Mouse (Mus musculus): ENCODE data around the gene Ndrg2. TPM values are rescaled to one million over a fixed set of nuclear protein-coding genes. Genes with fewer than 3 reads are reported as not detected.

The Ndrg2 gene
- total RNA-seq, 1 experiment: 5.7 TPM

- in situ Hi-C loops (cut with MboI; ENCODE audit: low sequenced_read_pairs in 2 of 2, unreplicated experiment in 2 of 2): loop anchor here (25.0 kb wide), 2 partner anchors 89 to 414 kb away; partner anchors contain the start of genes Sall2 (in 1 of the 2), Tmem253 (in 1 of the 2) and Zfp219 (in 1 of the 2)
- H3K4me3 ChIP-seq (ENCODE audit: insufficient read depth in 1 of 2, low read depth in 1 of 2, low read length in 2 of 2, poor library complexity in 1 of 2, severe bottlenecking in 1 of 2): no peak overlapping the region
- no peak overlapping the region for H3K9ac ChIP-seq (ENCODE audit: insufficient read depth, low read depth, low read length, poor library complexity, severe bottlenecking)
- H3K36me3 ChIP-seq (ENCODE audit: control insufficient read depth, insufficient read depth, low read length, poor library complexity, severe bottlenecking): no peaks in the 10 kb centered on the region
- H3K27ac ChIP-seq (ENCODE audit: insufficient read depth, low read depth, low read length, poor library complexity, severe bottlenecking): no peak overlapping the region
- H3K9me3 ChIP-seq (ENCODE audit: control insufficient read depth, insufficient read depth, low read depth, low read length): no peaks in the 10 kb centered on the region
- DNase-seq (ENCODE audit: low read depth, low spot score): no peak
- H3K4me1 ChIP-seq (ENCODE audit: control insufficient read depth in 2 of 2, insufficient read depth in 2 of 2, low read length in 2 of 2, poor library complexity in 1 of 2): no peaks in the 10 kb centered on the region
- TF ChIP-seq ZC3H11A (IDR thresholded peaks at IDR 0.05; ENCODE audit: borderline replicate concordance, low read depth, low read length) (no peak), CHD2 (IDR thresholded peaks at IDR 0.05; ENCODE audit: low read depth, low read length) (no peak), HCFC1 (IDR thresholded peaks at IDR 0.05; ENCODE audit: borderline replicate concordance, insufficient read depth, low read length) (no peak), MAFK (IDR thresholded peaks at IDR 0.05; ENCODE audit: insufficient read depth, low read depth, low read length) (no peak), ZNF384 (IDR thresholded peaks at IDR 0.05; ENCODE audit: low read depth, low read length) (no peak)
These were observed 9.0 kb upstream of the Ndrg2 start for GRCm38 (mm10) chr14:51922910-51923309.

DNA sequence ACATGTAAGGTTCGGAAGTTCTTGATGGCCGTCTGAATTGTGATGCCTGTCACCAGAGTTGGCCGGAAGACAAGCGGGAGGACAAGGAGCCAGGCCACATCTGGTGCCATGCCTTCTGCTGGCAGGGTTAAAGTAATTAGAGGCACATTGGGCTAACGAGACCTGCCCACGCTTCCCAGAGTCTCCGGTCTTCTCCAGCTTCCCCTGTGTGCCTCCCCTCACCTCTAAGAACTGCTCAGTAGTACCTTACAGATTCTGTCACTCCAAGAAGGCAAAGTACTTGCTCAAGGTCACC lies 8.6 kb upstream of the Ndrg2 start, which contains the start of gene Rnase13:
Rnase13 (minus strand) TSS at position 203 of the 295 bp plus-strand sequence.
- no peak for DNase-seq (ENCODE audit: low read depth, low spot score)
- H3K9me3 ChIP-seq (ENCODE audit: control insufficient read depth, insufficient read depth, low read depth, low read length): no peaks in the 10 kb centered on the region
- H3K4me3 ChIP-seq (ENCODE audit: insufficient read depth in 1 of 2, low read depth in 1 of 2, low read length in 2 of 2, poor library complexity in 1 of 2, severe bottlenecking in 1 of 2): no peak within 1 kb of the TSS
- in situ Hi-C loops (cut with MboI; ENCODE audit: low sequenced_read_pairs in 2 of 2, unreplicated experiment in 2 of 2): loop anchor here (25.0 kb wide), 2 partner anchors 90 to 415 kb away; partner anchors contain the start of genes Sall2 (in 1 of the 2), Tmem253 (in 1 of the 2) and Zfp219 (in 1 of the 2)
- TF ChIP-seq MAFK (IDR thresholded peaks at IDR 0.05; ENCODE audit: insufficient read depth, low read depth, low read length) (no peak), CHD2 (IDR thresholded peaks at IDR 0.05; ENCODE audit: low read depth, low read length) (no peak), ZNF384 (IDR thresholded peaks at IDR 0.05; ENCODE audit: low read depth, low read length) (no peak), ZC3H11A (IDR thresholded peaks at IDR 0.05; ENCODE audit: borderline replicate concordance, low read depth, low read length) (no peak), HCFC1 (IDR thresholded peaks at IDR 0.05; ENCODE audit: borderline replicate concordance, insufficient read depth, low read length) (no peak)
- H3K27ac ChIP-seq (ENCODE audit: insufficient read depth, low read depth, low read length, poor library complexity, severe bottlenecking): no peak within 1 kb of the TSS
- H3K9ac ChIP-seq (ENCODE audit: insufficient read depth, low read depth, low read length, poor library complexity, severe bottlenecking): no peak within 1 kb of the TSS
- no peaks in the 10 kb centered on the region for H3K36me3 ChIP-seq (ENCODE audit: control insufficient read depth, insufficient read depth, low read length, poor library complexity, severe bottlenecking)
- no peaks in the 10 kb centered on the region for H3K4me1 ChIP-seq (ENCODE audit: control insufficient read depth in 2 of 2, insufficient read depth in 2 of 2, low read length in 2 of 2, poor library complexity in 1 of 2)

DNA sequence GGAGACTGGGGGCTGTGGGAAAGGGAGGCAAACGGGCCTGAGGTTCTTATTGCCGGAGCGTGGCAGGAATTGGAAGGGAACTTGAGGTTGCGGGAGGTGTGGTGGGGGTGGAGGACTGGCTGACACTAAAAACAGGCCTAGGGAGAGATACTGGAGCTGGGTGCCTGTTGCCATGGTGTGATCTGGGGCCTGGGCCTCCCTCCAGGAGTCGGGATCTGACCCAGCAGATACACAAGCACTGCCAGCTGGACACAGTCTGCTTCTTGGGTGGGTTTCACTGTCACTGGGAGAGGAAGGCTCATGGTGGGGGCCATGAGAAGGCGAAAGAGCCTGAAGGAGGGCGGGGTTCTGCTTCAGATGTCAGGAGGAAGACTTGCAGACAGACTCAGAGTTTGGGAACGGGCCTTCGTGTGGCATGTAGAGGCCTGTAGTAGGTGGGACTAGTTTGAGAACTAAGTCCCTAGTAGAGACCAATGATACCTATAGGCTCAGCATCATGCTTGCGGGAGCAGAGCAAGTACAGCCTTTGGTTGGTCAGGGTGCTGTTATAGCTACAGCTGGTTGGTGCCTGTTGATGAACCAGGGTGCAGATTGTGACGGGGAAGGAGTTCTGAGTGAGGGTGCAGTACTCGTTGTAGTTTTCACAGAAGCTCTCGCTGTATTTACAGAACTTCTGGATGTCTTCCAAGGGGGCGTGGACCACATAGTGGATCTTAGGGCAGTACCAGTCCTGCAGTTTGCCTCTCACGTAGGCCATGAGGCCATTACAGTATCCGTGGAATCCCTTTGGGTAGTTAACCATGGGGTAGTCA lies 8.0 kb upstream of the Ndrg2 start:
- Histone ChIP-seq H3K9ac (ENCODE audit: insufficient read depth, low read depth, low read length, poor library complexity, severe bottlenecking) (no peak overlapping the region), H3K4me1 (ENCODE audit: control insufficient read depth in 2 of 2, insufficient read depth in 2 of 2, low read length in 2 of 2, poor library complexity in 1 of 2) (no peaks in the 10 kb centered on the region), H3K27ac (ENCODE audit: insufficient read depth, low read depth, low read length, poor library complexity, severe bottlenecking) (no peak overlapping the region), H3K4me3 (ENCODE audit: insufficient read depth in 1 of 2, low read depth in 1 of 2, low read length in 2 of 2, poor library complexity in 1 of 2, severe bottlenecking in 1 of 2) (no peak overlapping the region), H3K9me3 (ENCODE audit: control insufficient read depth, insufficient read depth, low read depth, low read length) (no peaks in the 10 kb centered on the region), H3K36me3 (ENCODE audit: control insufficient read depth, insufficient read depth, low read length, poor library complexity, severe bottlenecking) (no peaks in the 10 kb centered on the region)
- TF ChIP-seq ZNF384 (IDR thresholded peaks at IDR 0.05; ENCODE audit: low read depth, low read length): no peak
- TF ChIP-seq MAFK (IDR thresholded peaks at IDR 0.05; ENCODE audit: insufficient read depth, low read depth, low read length): no peak
- no peak for TF ChIP-seq HCFC1 (IDR thresholded peaks at IDR 0.05; ENCODE audit: borderline replicate concordance, insufficient read depth, low read length)
- no peak for TF ChIP-seq ZC3H11A (IDR thresholded peaks at IDR 0.05; ENCODE audit: borderline replicate concordance, low read depth, low read length)
- TF ChIP-seq CHD2 (IDR thresholded peaks at IDR 0.05; ENCODE audit: low read depth, low read length): no peak
- no peak for DNase-seq (ENCODE audit: low read depth, low spot score)
- in situ Hi-C loops (cut with MboI; ENCODE audit: low sequenced_read_pairs in 2 of 2, unreplicated experiment in 2 of 2): loop anchor here (25.0 kb wide), 2 partner anchors 90 to 415 kb away; partner anchors contain the start of genes Sall2 (in 1 of the 2), Tmem253 (in 1 of the 2) and Zfp219 (in 1 of the 2)

DNA sequence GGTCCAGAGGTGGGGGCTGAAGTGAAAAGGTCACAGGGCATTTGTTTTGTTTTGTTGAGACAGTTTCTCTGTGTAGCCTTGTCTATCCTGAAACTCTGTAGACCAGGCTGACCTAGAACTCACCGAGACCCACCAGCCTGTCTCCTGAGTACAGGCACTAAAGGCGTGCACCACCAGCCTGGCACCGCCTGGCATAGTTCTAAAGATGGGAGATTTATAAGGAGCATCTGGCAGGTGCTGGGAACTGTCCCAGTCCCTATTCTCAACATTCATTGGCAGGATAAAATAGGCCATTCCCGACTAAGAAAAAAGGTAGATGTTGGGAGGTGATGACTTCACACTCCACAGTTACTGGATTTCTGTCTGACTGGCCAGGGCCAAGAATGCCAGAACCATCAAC lies 5.0 kb upstream of the Ndrg2 start:
- in situ Hi-C loops (cut with MboI; ENCODE audit: low sequenced_read_pairs in 2 of 2, unreplicated experiment in 2 of 2): loop anchor here (25.0 kb wide), 2 partner anchors 93 to 418 kb away; partner anchors contain the start of genes Sall2 (in 1 of the 2), Tmem253 (in 1 of the 2) and Zfp219 (in 1 of the 2)

More for the DNA sequence above, 5.0 kb upstream of the Ndrg2 start:
- Histone ChIP-seq H3K36me3 (ENCODE audit: control insufficient read depth, insufficient read depth, low read length, poor library complexity, severe bottlenecking) (no peaks in the 10 kb centered on the region), H3K9me3 (ENCODE audit: control insufficient read depth, insufficient read depth, low read depth, low read length) (no peaks in the 10 kb centered on the region), H3K4me3 (ENCODE audit: insufficient read depth in 1 of 2, low read depth in 1 of 2, low read length in 2 of 2, poor library complexity in 1 of 2, severe bottlenecking in 1 of 2) (no peak overlapping the region), H3K9ac (ENCODE audit: insufficient read depth, low read depth, low read length, poor library complexity, severe bottlenecking) (no peak overlapping the region), H3K27ac (ENCODE audit: insufficient read depth, low read depth, low read length, poor library complexity, severe bottlenecking) (no peak overlapping the region), H3K4me1 (ENCODE audit: control insufficient read depth in 2 of 2, insufficient read depth in 2 of 2, low read length in 2 of 2, poor library complexity in 1 of 2) (peaks cover 0 to 6% of the 10 kb centered on the region in 2 experiments; a peak in 1 of 4 replicates)
- TF ChIP-seq ZC3H11A (IDR thresholded peaks at IDR 0.05; ENCODE audit: borderline replicate concordance, low read depth, low read length) (no peak), MAFK (IDR thresholded peaks at IDR 0.05; ENCODE audit: insufficient read depth, low read depth, low read length) (no peak), CHD2 (IDR thresholded peaks at IDR 0.05; ENCODE audit: low read depth, low read length) (no peak), HCFC1 (IDR thresholded peaks at IDR 0.05; ENCODE audit: borderline replicate concordance, insufficient read depth, low read length) (no peak), ZNF384 (IDR thresholded peaks at IDR 0.05; ENCODE audit: low read depth, low read length) (no peak)
- no peak for DNase-seq (ENCODE audit: low read depth, low spot score)
